Mouse (Mus musculus): ENCODE results near the gene Actr1a.

Gene Actr1a

GRCm38 (mm10) chr19:46395109-46396009 is at the start of gene Actr1a:
Gene Actr1a, minus strand, starts transcription at chr19:46395748.
- DNase-seq (ENCODE audit: low read depth): peak; percentile 100

GRCm38 (mm10) chr19:46444209-46444608 is 48.7 kb upstream of the Actr1a start:
- DNase-seq (ENCODE audit: low read depth): peak; percentile 94

GRCm38 (mm10) chr19:46443509-46443908 is 48.0 kb upstream of the Actr1a start:
- DNase-seq (ENCODE audit: low read depth): no peak

GRCm38 (mm10) chr19:46435492-46435891 is 39.9 kb upstream of the Actr1a start:
- DNase-seq (ENCODE audit: low read depth): peak; percentile 63

GRCm38 (mm10) chr19:46434591-46434990 is 39.0 kb upstream of the Actr1a start:
- no peak for DNase-seq (ENCODE audit: low read depth)

- no peak for DNase-seq (ENCODE audit: low read depth)
These were observed 38.6 kb upstream of the Actr1a start for GRCm38 (mm10) chr19:46434148-46434547.

- DNase-seq (ENCODE audit: low read depth): no peak
These were observed 38.2 kb upstream of the Actr1a start for GRCm38 (mm10) chr19:46433712-46434111.

GRCm38 (mm10) chr19:46429250-46429649 is 33.7 kb upstream of the Actr1a start:
- no peak for DNase-seq (ENCODE audit: low read depth)

- no peak for DNase-seq (ENCODE audit: low read depth)
These were observed 30.9 kb upstream of the Actr1a start for GRCm38 (mm10) chr19:46426488-46426887.

- DNase-seq (ENCODE audit: low read depth): no peak
These were observed 29.7 kb upstream of the Actr1a start for GRCm38 (mm10) chr19:46425266-46425665.

- no peak for DNase-seq (ENCODE audit: low read depth)
These were observed 27.1 kb upstream of the Actr1a start for GRCm38 (mm10) chr19:46422384-46423338.

- DNase-seq (ENCODE audit: low read depth): no peak
These were observed 24.9 kb upstream of the Actr1a start for GRCm38 (mm10) chr19:46420410-46420809.

- no peak for DNase-seq (ENCODE audit: low read depth)
These were observed 22.5 kb upstream of the Actr1a start for GRCm38 (mm10) chr19:46418051-46418450.

- no peak for DNase-seq (ENCODE audit: low read depth)
These were observed 20.7 kb upstream of the Actr1a start for GRCm38 (mm10) chr19:46416276-46416675.

- no peak for DNase-seq (ENCODE audit: low read depth)
These were observed 18.9 kb upstream of the Actr1a start for GRCm38 (mm10) chr19:46414486-46414885.

GRCm38 (mm10) chr19:46413969-46414368 is 18.4 kb upstream of the Actr1a start:
- DNase-seq (ENCODE audit: low read depth): no peak

GRCm38 (mm10) chr19:46412056-46412805 is 16.7 kb upstream of the Actr1a start:
- no peak for DNase-seq (ENCODE audit: low read depth)

GRCm38 (mm10) chr19:46409506-46409905 is 14.0 kb upstream of the Actr1a start:
- no peak for DNase-seq (ENCODE audit: low read depth)

GRCm38 (mm10) chr19:46406592-46407386 is 11.2 kb upstream of the Actr1a start:
- DNase-seq (ENCODE audit: low read depth): no peak

GRCm38 (mm10) chr19:46404030-46404429 is 8.5 kb upstream of the Actr1a start:
- DNase-seq (ENCODE audit: low read depth): no peak

GRCm38 (mm10) chr19:46400558-46400957 is 5.0 kb upstream of the Actr1a start:
- DNase-seq (ENCODE audit: low read depth): no peak
